Mouse (Mus musculus): ENCODE measurements around the gene Flg.

GRCm38 (mm10) chr3:93314388-93314787, 41.1 kb downstream of the Flg start:
- no peak for TF ChIP-seq CTCF (conservative IDR thresholded peaks at IDR 0.05; ENCODE audit: low read length)
- no peak for TF ChIP-seq NANOG (IDR thresholded peaks at IDR 0.05; ENCODE audit: borderline replicate concordance, low read length)
